Mouse (Mus musculus): ENCODE results near the gene Mtus2. TPM values are rescaled to one million over a fixed set of nuclear protein-coding genes. Genes with fewer than 3 reads are reported as not detected.

Gene Mtus2
- total and polyA plus RNA-seq, 2 experiments from 2014 or later: 33.6 to 40.4 TPM

- ATAC-seq: no peak
- Histone ChIP-seq H3K4me1 (ENCODE audit: insufficient read depth, low read length) (no peaks in the 10 kb centered on the region), H3K9ac (replicated peaks; ENCODE audit: low read length) (no peak overlapping the region), H3K27ac (no peak overlapping the region), H3K9me3 (ENCODE audit: low read length) (no peaks in the 10 kb centered on the region), H3K4me2 (ENCODE audit: low read depth, low read length) (no peak overlapping the region), H3K36me3 (ENCODE audit: insufficient read depth, low read length) (no peaks in the 10 kb centered on the region), H3K27me3 (ENCODE audit: insufficient read depth, low read length) (no peaks in the 10 kb centered on the region), H3K4me3 (ENCODE audit: low read length) (no peak overlapping the region)
- DNase-seq (ENCODE audit: low spot score): no peak
- no peak for TF ChIP-seq CTCF (IDR thresholded peaks at IDR 0.05; ENCODE audit: low read depth)
- WGBS: 71% methylated on average over 16 of the region's 16 CpGs
Measured at GRCm38 (mm10) chr5:148360922-148361758, 404.0 kb downstream of the Mtus2 start.

DNA sequence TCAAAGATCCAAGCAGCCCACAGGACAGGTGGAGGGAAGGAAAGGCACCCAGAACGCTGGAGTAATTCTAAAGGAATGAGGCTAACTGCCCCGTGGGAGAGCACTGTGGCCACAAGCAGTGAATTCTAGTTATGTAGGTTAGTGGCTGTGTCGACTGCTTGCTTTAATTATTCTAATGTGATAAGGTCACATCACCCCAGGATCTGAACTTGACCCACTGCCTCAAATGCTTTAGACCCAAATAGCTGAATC is 404.6 kb downstream of the Mtus2 start:
- no peaks in the 10 kb centered on the region for H3K4me1 ChIP-seq (ENCODE audit: insufficient read depth, low read length)
- no peak overlapping the region for H3K27ac ChIP-seq
- WGBS: 57% methylated on average over 3 of the region's 3 CpGs
- no peaks in the 10 kb centered on the region for H3K36me3 ChIP-seq (ENCODE audit: insufficient read depth, low read length)
- no peaks in the 10 kb centered on the region for H3K27me3 ChIP-seq (ENCODE audit: insufficient read depth, low read length)
- no peaks in the 10 kb centered on the region for H3K9me3 ChIP-seq (ENCODE audit: low read length)
- ATAC-seq (no peak), DNase-seq (ENCODE audit: low spot score) (no peak)
- no peak overlapping the region for H3K9ac ChIP-seq (replicated peaks; ENCODE audit: low read length)
- TF ChIP-seq CTCF (IDR thresholded peaks at IDR 0.05; ENCODE audit: low read depth): no peak
- H3K4me2 ChIP-seq (ENCODE audit: low read depth, low read length): no peak overlapping the region
- H3K4me3 ChIP-seq (ENCODE audit: low read length): no peak overlapping the region

- no peak overlapping the region for H3K4me3 ChIP-seq (ENCODE audit: low read length)
- no peak overlapping the region for H3K4me2 ChIP-seq (ENCODE audit: low read depth, low read length)
- no peak overlapping the region for H3K9ac ChIP-seq (replicated peaks; ENCODE audit: low read length)
- ATAC-seq: no peak
- no peaks in the 10 kb centered on the region for H3K27me3 ChIP-seq (ENCODE audit: insufficient read depth, low read length)
- no peak for DNase-seq (ENCODE audit: low spot score)
- H3K4me1 ChIP-seq (ENCODE audit: insufficient read depth, low read length): no peaks in the 10 kb centered on the region
- TF ChIP-seq CTCF (IDR thresholded peaks at IDR 0.05; ENCODE audit: low read depth): no peak
- no peaks in the 10 kb centered on the region for H3K36me3 ChIP-seq (ENCODE audit: insufficient read depth, low read length)
- no peak overlapping the region for H3K27ac ChIP-seq
- H3K9me3 ChIP-seq (ENCODE audit: low read length): no peaks in the 10 kb centered on the region
- 95% methylated on average over 7 of the region's 7 CpGs for WGBS
Measured at GRCm38 (mm10) chr5:148362296-148362695, 405.2 kb downstream of the Mtus2 start.

DNA sequence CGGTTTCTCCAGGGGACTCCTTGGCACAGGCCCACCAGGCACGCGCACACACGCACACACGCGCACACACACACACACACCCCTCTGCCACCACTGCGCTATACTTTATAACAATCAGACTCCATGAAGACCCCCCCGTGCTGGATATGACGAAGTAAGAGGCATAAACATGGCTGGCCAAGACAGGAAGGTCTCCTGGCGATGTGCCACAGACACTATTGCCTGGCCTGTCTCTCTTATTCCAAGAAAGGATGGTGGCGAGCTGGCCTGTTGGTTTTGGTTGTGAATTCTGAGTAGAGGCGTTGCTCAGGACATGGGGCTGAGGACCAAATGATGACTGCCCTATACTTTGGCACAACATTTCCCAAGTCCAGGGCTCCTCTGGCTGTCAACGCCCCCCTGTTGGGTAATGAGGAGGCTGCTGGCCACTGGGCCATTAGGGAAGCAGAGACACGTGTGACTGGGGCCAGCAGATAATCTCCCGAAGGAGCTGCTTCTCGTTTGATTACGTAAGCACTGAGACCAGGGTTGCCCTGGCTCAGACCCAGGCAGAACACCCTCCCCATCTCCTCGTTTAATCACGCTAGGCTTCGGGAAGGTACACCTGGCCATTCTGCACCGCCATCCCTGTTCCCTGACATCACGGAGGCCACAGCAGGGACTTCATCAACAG is 406.5 kb downstream of the Mtus2 start:
- no peak overlapping the region for H3K4me3 ChIP-seq (ENCODE audit: low read length)
- H3K9ac ChIP-seq (replicated peaks; ENCODE audit: low read length): no peak overlapping the region
- H3K4me1 ChIP-seq (ENCODE audit: insufficient read depth, low read length): no peaks in the 10 kb centered on the region
- DNase-seq (ENCODE audit: low spot score) (no peak), ATAC-seq (no peak)
- no peak overlapping the region for H3K4me2 ChIP-seq (ENCODE audit: low read depth, low read length)
- no peaks in the 10 kb centered on the region for H3K36me3 ChIP-seq (ENCODE audit: insufficient read depth, low read length)
- no peaks in the 10 kb centered on the region for H3K9me3 ChIP-seq (ENCODE audit: low read length)
- TF ChIP-seq CTCF (IDR thresholded peaks at IDR 0.05; ENCODE audit: low read depth): no peak
- 80% methylated on average over 22 of the region's 22 CpGs for WGBS
- H3K27ac ChIP-seq: no peak overlapping the region
- no peaks in the 10 kb centered on the region for H3K27me3 ChIP-seq (ENCODE audit: insufficient read depth, low read length)

Other genes with a start within 250 kb of the Mtus2 start
- 17.7 and 17.9 TPM in 2 replicates for gene Flt1, start 231.3 kb upstream of the Mtus2 start, total RNA-seq (2014; rRNA removed)
- 10.0 and 11.1 TPM in 2 replicates for gene Flt1, start 231.3 kb upstream of the Mtus2 start, polyA plus RNA-seq (2015; fragmentation: Nextera tagmentation; extraction: Ambion mirVana)
- 74.2 and 124 TPM in 2 replicates for gene Pomp, start 96.9 kb upstream of the Mtus2 start, total RNA-seq (2014; rRNA removed)
- 526 and 544 TPM in 2 replicates for gene Pomp, start 96.9 kb upstream of the Mtus2 start, polyA plus RNA-seq (2015; fragmentation: Nextera tagmentation; extraction: Ambion mirVana)
- 6.2 and 6.5 TPM in 2 replicates for gene Slc46a3, start 62.5 kb upstream of the Mtus2 start, total RNA-seq (2014; rRNA removed)
- gene Slc46a3, start 62.5 kb upstream of the Mtus2 start, polyA plus RNA-seq (2015; fragmentation: Nextera tagmentation; extraction: Ambion mirVana): 6.1 and 6.4 TPM in 2 replicates